Mouse (Mus musculus) heart, postnatal 36 days (tissue): ENCODE results near the gene Cdc42ep4. TPM values are rescaled to one million over a fixed set of nuclear protein-coding genes. Genes with fewer than 3 reads are reported as not detected.

Experiments
- DNase-seq, 2 experiments: peaks; one replicate each; pipeline ENCODE4 v3.0.0; 2021 to 2022
- intact Hi-C: fragments of 180-260 bp; cut with DNase I; formaldehyde crosslinking; loops from one replicate; pipeline ENCODE4 v1.15.1; 2025
- total RNA-seq, 2 experiments: library from RNA; stranded (reverse); gene quantifications; 2 replicates each; pipeline ENCODE4 v1.2.3; 2021

Cdc42ep4 gene
- 10 to 100 TPM; 16.5 to 20.5 TPM for total RNA-seq

DNA sequence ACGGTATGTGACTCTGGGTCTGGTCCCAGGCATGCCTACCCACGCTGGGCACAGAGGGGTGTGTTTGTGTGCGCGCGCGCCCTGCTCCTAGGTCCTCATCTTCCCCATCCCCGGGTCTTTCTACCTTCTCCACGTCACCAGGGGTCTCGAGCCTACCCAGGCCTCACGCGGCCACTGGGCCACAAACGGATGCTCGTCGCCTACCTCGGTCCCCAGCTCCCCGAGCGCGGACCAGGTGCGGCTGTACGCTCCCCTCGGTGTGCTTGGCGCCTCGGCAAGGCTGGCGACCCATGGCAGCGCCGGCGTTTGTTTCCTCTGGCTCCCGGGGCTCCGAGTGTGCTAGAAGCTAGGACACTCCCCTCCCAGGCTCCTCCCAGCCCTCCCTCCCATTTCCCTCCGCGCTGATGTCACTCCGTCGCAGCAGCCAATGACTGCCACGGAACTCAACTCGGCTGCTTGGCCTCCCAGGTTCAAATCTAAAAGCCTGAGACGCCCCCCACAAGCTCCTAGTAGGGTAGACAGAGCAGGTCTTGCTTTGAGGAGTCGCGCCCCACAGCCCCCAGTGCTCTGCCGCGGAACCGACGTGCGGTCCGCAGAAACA, at the start of gene Cdc42ep4:
Gene Cdc42ep4, minus strand, starts transcription at position 398 of the 601 bp plus-strand sequence.
- intact Hi-C loops: loop anchor here (1.0 to 2.0 kb wide), 4 partner anchors 27 to 102 kb away; partner anchors contain the start of genes Cog1 and Cpsf4l
- peak; percentile 84 to 85 for DNase-seq

DNA sequence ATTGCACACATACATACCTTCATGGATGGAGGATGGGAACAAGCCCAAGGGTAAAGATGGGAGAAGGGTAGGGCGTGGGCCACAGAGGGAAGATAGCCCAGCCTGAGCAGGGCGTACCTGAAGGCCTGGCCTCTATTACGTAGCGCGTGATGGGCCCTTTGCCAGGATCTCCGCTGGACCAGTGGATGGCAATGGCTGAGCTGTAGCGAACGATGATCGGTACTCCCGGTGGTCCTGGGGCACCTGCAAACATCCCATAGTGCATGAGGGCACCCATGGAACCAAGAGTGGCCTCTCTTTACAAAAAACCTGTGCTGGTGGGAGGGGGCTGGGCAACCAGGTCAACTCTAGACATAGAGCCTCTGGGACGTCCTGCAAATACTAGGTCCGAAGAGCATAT, 48.3 kb upstream of the Cdc42ep4 start:
- intact Hi-C loops: loop anchor here (10.0 kb wide), 1 partner anchor 625 kb away; no protein-coding TSS in a partner anchor

DNA sequence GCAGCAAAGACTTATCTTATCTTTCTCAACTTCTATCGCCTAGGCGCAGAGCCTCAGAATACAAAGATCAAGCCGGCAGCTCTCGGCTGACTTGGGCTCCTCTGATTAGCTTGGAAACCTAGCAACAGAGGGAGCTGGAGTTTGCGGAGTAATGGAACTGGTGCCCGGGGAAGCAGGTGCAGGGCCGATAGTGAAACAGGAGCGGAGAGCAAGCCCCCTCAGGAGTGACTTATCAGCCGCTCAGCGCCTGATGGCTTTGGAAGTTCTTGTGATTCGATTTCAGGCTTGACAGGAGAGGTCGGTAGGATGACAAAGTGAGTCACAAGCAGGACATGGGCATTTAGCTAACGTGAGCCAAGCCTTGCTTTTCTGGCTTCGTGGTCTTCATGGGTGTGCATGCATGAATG, 47.4 kb upstream of the Cdc42ep4 start:
- no peak for DNase-seq
- intact Hi-C loops: no loop called here

More for the DNA sequence above, 48.3 kb upstream of the Cdc42ep4 start:
- DNase-seq: no peak

DNA sequence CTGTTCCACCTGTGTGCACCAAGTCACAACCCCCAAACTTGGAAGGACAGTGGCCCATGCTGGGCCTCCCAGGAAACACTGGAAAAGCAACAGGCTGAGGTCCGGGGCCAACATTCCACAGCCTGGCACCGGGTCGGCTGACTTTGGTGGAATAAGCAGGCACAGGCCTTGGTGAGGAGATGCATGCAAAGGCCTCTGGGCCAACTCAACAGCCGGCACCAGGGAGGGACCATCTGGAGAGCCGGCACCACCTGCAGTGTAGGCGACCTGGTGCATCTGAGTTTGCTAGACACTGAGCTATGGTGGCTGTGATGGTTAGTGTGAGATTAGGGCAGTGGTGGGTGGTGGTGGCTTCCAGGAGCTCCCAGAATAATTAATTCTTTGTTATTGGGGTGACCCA, 46.3 kb upstream of the Cdc42ep4 start:
- intact Hi-C loops: no loop called here
- DNase-seq: no peak

DNA sequence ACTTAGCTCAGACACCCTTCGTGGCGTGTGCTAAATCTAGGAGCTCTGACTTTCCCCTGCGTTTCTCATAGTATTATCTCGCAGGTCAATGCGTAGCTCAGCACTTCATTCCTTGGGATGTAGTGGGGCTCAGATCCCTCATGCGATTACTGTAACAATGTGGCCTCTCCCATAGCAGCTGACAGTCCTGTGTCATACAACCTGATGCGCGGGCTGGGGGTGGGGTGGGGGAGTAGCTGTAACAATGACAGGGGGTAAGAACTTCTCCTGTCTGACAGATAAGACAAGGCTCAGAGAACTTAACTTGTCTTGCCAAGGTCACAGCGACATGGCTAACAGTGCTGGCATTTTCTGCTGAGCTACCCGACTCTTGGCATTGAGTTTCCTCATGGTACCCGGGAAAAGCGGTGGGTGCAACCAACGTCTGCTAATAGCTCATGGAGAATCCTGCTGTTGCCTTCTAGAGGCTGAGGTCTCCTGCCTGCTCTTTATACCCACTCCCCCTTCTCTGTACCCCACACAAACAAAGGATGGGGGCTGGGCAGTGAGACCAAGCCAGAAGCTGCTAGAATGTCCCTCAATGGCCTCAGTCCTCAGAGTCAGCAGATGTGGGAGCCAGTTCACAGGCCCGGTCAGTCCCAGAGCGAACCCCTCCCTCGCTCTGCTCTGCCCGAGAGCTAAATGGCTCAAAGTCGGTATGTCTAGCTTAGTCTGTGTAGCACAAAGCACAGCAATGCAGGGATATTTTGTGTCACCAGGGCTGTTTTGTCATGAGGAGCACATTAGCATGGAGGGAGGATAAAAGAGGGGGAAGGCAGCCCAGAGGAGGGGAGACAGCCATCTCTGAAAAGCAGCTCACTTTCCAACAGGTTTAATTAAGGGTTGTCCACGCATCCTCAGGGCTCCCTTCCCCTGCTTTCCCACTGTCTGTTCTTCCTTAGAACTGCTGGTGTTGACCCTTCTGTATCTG, 45.6 kb upstream of the Cdc42ep4 start:
- intact Hi-C loops: no loop called here
- DNase-seq: no peak

DNA sequence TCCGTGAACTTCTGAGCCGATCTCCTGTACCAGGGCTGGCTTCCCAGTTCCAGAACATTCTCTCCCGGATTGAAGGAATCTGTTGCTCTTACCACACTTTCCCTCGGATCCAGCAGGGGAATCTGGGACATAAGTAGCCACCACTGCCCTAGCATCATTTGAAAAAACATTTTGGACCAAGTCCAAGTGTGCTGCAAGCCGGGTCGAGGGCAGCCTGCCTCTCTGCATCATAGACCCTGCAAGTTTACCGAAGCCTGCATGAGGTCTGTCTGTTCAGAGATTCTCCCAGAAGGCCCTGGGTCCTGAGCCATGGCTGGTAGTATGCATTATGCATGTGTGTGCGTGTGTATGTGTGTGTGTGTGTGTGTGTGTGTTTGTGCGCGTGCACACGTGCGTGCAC, 44.2 kb upstream of the Cdc42ep4 start:
- intact Hi-C loops: no loop called here
- no peak for DNase-seq

DNA sequence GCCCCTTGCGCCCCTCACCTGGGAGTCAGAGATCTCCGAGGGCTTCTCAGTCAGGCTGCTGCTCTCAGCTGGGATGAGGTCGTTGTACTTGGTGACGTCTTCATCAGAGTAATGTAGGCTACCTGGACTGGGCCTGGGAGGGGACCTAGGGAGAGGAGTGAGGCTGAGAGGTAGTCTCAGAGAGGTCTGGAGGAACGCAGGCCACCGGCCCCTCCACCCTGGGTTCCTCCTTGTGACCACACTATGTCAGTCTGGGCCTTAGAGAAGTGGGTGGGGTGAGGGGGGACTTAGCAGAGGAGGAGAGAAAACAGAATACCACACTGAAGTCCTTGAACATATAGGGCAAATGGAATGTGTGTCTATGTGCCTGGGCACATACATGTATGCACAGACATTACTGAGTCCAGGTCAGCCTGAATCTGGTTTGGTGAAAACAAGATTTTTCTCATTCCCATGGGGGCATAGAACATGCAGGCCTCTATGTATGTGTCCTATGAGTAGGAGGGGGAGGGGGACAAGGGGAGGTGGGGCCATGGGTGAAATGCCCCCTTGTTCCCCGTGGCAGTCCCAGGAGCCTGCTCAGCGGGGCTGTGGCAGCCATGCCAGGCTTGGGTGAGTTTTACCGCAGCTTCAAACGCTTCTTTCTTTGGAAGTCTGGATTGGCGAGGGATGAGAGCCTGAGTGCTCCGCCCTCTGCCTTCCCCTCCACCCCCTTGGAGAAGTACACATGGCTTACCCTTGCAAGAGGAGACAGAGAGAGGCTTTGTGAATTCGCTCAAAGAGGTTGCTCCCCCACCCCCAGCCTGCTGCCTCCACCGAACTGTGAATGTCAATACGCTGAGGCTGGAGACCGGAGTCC, 39.9 kb upstream of the Cdc42ep4 start:
- DNase-seq: no peak
- intact Hi-C loops: no loop called here

DNA sequence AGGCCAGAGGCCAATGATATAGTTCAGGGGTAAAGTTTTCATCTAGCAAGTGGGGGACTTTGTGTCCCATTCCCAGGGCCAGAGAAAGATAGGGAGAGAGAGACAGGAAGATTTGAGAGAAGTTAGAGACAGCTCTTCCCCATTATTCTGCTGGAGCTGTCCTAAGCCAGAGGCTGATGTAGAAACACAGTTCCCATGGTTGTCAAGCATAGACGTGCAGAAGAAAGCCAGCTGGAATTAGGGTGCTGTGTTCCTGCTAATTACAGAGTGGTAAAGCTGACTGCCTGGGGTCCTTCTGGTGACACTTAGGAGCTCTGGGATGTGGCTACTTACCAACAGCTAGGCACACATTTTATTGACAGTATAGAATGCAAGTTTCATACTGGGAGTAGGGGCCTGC, 37.4 kb upstream of the Cdc42ep4 start:
- no peak for DNase-seq
- intact Hi-C loops: loop anchor here (2.0 kb wide), 1 partner anchor 18 kb away; no protein-coding TSS in a partner anchor

DNA sequence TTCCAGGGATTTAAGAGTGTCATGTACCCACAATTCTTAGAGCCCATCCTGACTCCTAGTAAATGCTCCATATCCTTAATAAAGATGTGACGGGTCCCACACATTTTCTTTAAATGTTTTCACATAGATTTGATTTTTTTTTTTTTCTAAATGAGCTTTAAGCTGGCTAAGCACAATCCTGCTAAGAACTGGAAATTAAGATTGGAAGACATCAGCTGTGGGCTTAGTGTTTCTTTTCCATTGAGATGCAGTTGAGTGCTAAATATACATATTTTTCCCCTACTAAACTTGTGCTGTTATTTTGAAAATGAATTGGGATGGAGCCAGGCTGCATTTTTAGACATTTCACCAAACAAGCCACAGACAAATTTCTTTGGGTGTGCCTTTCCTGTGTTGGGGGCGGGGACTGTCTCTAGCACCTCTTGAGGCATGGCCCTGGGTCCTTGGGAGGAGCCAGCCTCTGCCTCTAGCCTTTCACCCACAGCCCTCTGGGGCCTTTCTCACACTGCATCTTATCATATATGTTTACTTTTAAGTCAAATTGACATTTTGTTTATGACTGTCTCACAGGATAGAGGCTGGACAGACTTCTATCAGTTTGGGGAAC, 36.6 kb upstream of the Cdc42ep4 start:
- intact Hi-C loops: loop anchor here (2.0 kb wide), 1 partner anchor 19 kb away; no protein-coding TSS in a partner anchor
- DNase-seq: no peak

DNA sequence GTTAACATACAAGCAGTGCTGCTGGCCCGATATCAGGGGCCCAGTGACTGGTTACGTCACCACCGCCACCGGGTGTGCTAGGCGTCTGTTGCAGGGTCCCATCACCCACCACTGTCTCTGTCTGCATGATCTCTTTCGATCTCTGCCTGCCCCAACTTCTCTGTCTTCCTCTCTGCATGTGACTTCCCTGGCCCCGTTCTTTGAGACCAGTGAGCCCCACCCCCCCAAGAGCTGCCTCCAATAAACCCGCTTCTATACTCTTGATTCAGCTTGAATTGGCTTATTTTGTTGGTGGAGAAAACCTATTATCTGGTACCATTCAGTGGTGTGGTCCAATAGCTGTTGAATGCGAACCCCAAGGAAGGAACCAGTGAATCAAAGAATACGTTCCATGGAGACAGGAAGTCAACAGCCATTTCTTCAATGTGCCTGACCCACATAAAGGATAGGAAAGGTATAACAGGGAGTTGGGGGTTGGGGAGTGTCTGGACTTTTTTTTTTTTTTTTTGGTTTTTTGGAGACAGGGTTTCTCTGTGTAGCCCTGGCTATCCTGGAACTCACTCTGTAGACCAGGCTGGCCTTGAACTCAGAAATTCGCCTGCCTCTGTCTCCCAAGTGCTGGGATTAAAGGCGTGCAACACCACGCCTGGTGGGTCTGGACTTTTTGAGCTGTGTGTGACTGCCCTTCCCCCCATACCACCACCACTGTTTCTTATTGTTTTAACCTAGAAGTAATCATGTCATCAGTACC, 35.9 kb upstream of the Cdc42ep4 start:
- DNase-seq: no peak
- intact Hi-C loops: loop anchor here (2.0 kb wide), 1 partner anchor 19 kb away; no protein-coding TSS in a partner anchor

DNA sequence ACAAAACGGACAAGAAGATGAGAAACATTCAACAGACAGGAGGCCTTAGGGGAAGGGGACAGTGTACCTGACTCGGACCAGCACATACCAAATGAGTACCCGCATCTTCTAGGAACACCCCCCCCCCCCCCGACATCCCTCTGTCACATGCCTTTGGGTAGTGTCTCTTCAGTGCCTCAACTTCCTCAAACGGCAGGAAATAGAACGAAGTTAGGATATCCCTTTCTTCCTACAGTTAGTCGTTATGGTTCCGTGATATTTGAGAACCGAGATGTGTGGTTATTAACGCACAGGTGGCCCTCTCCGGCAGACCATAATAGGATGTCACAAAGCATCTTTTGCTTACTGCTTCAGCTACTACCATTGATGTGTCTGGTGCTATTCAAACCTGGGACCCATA, 35.3 kb upstream of the Cdc42ep4 start:
- no peak for DNase-seq
- intact Hi-C loops: no loop called here

DNA sequence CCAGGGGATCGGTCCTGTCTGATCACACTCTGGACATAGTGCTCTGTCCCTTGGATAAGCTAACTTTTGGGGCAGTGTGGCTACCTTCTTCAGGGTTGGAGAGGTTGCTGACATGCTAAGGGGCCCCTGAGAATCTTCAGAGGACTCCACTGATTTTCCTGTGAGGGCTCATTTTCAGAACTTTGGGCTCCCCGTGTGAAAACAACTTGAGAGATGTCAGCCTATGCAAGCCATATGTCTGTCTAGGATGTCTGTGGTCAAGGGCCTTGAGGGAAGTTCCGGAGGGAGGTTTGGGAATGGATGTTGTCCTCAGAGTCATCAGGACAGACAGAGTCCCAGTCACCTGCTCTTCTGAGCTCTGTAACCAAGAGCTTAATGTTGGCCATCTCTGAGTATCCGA, 34.7 kb upstream of the Cdc42ep4 start:
- no peak for DNase-seq
- intact Hi-C loops: no loop called here

DNA sequence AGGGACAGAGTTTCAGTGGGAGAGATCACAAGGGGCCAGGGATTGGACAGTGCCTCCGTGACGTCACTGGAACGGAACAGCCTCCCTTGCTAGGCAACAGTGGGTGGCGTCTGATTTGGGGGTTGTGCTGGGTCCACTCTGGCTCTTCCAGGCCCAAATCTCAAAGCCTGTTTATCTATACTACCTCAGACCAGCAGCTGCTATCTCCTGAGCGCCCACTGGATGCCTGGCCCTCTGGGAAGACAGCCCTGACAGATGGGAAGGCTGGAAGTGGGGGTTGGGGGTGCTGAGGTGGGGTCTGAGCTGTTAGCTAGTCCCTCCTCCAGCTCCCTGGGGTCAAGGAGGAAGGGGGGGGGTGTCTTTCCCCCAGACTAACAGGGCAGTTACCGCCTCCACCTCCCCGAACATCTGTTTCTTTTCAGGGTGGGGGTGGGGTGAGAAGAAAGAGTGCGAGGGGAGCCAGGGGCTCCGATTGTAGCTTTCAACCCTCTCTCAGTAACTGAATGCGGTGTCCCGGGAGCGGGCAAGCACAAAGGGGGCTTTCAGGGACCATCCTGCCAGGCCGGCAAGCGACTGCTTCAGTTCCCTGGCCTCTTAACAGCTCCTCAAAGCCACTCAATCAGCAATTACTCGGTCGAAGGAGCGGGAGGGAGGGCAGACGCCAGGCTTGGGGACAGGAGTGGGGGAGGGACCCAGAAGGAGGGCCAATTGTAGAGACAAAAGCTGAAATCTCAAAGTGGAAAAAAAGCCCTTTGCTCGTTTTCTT, 33.9 kb upstream of the Cdc42ep4 start:
- intact Hi-C loops: no loop called here
- DNase-seq: peak; percentile 61 to 69

DNA sequence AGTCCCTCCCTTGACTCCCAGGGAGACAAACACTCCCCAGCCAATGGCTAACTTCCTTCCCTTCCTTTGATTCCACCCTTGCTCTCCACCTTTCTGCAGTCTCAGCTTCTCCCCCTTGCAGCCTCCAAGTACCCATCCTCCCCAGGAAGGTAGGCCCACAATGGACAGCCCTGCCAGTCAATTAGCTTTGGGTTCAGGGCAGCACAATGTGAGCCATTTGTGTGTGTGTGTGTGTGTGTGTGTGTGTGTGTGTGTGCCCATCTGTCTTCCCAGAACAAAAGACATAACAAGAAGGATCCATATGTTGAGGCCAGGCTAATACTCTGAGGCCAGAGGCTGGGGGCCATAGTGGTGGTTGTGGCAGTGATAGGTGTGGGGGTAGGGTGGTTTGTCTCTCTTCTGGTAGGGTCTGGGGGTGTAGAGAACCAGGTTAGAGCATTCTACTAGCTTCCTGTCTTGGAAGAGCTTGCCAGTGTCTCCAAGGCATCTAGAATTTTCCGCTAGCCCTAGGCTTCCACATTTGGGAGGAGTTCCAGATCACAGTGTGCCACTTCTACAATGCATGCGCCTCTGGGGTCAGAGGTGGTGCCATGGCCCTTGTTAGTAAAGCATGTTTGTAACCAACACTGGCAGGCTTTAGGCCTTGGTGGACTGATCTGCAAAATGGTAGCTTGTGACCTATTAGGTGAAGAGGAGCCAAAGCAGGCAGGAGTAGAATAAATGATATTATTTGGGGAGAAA, 33.1 kb upstream of the Cdc42ep4 start:
- intact Hi-C loops: no loop called here
- DNase-seq: no peak

DNA sequence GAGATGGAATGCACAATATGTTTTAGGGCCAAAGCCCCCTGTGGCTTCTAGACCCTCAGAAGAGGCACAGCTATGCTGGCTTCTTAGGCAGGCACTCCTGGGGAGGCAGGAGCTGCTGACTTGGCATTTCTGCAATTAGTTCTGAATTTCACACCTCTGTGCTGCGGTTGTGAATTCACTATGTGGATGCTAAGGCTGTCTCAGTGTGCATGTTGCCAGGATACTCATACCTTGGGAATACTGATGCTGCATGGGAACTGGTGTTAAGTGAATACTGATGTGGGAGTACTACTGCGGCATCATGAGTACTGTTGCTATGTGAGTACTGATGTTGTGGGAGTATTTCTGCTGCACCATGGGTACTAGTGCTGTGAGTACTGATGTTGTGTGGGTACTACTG, 30.8 kb upstream of the Cdc42ep4 start:
- intact Hi-C loops: no loop called here
- DNase-seq: no peak

DNA sequence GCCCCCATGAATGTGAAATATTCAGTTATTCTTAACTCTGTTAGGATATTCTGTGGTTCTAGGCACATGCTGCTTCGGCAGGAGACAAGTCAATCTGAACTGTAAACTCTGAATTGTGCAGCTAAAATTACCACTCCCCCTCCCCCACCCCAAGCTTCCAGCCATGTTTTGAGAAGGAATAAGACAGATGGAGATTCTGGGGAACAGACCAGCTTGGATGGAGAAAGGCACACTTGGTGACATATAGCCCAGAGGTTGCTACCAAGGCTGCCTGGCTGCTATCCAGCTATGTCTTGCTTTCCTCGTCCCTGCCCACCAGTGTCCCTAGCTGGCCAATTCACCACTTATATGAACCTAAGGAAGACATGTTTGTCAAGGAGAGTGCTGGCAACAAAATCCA, 30.3 kb upstream of the Cdc42ep4 start:
- no peak for DNase-seq
- intact Hi-C loops: no loop called here

DNA sequence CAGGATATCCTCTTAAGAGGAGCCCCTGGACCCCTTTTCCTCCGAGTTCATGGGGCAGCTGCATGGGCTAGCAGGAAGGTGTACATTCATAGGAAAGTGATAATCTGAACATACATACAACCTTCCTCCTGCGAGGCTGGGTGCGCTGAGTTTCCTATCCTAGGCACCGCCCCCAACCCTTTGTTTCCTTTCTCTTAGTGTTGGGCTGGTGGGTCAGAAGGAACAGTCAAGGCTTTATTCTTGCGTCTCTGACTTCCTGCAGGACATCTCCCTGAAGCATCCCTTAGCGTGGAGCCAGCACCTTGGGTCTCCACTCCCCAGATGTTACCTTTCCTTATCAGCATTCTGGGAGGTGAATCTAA, 28.0 kb upstream of the Cdc42ep4 start:
- intact Hi-C loops: no loop called here
- no peak for DNase-seq
